Mouse (Mus musculus): ENCODE results near the gene Ptger1. TPM values are rescaled to one million over a fixed set of nuclear protein-coding genes. Genes with fewer than 3 reads are reported as not detected.
A peak's percentile ranks its signal among the peaks of the same experiment; 100 is the strongest.

The Ptger1 gene
- polyA plus RNA-seq, 1 experiment = 0.02 TPM

DNA sequence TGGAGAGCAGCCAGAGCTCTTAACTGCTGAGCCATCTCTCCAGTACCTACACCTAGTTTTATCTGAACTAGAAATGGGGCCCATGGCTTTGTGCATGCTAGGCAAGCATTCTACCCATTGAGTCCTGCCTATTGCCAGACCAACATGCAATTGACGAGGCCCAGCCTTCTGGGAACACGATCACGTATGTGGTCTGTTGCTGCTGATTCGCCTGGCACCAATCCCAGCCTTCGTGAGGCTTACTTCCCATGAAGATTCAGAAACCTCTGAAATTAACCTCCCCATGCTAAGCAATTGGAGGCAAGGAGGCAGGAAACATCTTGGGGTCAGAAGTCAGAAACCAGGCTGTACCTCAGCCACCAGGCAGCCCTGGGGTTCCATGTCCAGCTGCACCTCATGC lies 14.1 kb downstream of the Ptger1 start:
- Histone ChIP-seq H3K27me3 (ENCODE audit: control insufficient read depth) (no peaks in the 10 kb centered on the region), H3K4me1 (ENCODE audit: control insufficient read depth) (peaks cover 2% of the 10 kb centered on the region; the same call in 1 of the 2 replicates), H3K4me3 (replicated peaks) (no peak overlapping the region), H3K36me3 (ENCODE audit: control insufficient read depth) (peaks cover 66% of the 10 kb centered on the region), H3K9me3 (ENCODE audit: control insufficient read depth, low read length) (no peaks in the 10 kb centered on the region)
- no peak for TF ChIP-seq GATA1 (IDR thresholded peaks at IDR 0.05; ENCODE audit: low read length)
- no peak for TF ChIP-seq TAL1 (IDR thresholded peaks at IDR 0.05; ENCODE audit: low read length)

DNA sequence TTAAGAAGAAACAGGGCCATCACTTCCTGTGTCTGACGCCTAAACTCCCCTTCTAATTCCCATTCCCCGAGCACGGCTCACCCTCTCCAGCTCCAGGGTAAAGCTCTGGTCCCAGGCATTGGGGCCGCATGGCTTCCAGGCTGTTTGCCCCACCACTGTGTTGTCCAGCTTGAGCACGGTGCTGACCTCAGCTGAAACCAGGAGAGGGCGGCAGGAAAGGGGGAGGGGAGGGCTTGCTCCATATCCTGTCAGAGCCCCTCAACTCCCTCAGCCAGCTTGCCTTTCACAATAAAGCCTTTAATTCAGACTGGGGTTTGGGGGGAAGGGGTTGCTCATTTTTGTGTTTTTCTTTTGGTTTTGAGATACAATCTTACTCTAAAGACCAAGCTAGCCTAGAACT lies 14.6 kb downstream of the Ptger1 start:
- Histone ChIP-seq H3K27me3 (ENCODE audit: control insufficient read depth) (no peaks in the 10 kb centered on the region), H3K4me1 (ENCODE audit: control insufficient read depth) (peaks cover 2% of the 10 kb centered on the region; the same call in 1 of the 2 replicates), H3K4me3 (replicated peaks) (no peak overlapping the region), H3K36me3 (ENCODE audit: control insufficient read depth) (peaks cover 70% of the 10 kb centered on the region), H3K9me3 (ENCODE audit: control insufficient read depth, low read length) (no peaks in the 10 kb centered on the region)
- TF ChIP-seq TAL1 (IDR thresholded peaks at IDR 0.05; ENCODE audit: low read length) = no peak

GRCm38 (mm10) chr8:83684517-83684916 lies 18.0 kb downstream of the Ptger1 start:
- Histone ChIP-seq H3K27me3 (ENCODE audit: control insufficient read depth) (no peaks in the 10 kb centered on the region), H3K36me3 (ENCODE audit: control insufficient read depth) (peaks cover 58% of the 10 kb centered on the region), H3K4me1 (ENCODE audit: control insufficient read depth) (peaks cover 2% of the 10 kb centered on the region; the same call in 1 of the 2 replicates), H3K4me3 (replicated peaks) (no peak overlapping the region), H3K9me3 (ENCODE audit: control insufficient read depth, low read length) (no peaks in the 10 kb centered on the region)
- TF ChIP-seq TAL1 (IDR thresholded peaks at IDR 0.05; ENCODE audit: low read length) (no peak), GATA1 (IDR thresholded peaks at IDR 0.05; ENCODE audit: low read length) (no peak)

DNA sequence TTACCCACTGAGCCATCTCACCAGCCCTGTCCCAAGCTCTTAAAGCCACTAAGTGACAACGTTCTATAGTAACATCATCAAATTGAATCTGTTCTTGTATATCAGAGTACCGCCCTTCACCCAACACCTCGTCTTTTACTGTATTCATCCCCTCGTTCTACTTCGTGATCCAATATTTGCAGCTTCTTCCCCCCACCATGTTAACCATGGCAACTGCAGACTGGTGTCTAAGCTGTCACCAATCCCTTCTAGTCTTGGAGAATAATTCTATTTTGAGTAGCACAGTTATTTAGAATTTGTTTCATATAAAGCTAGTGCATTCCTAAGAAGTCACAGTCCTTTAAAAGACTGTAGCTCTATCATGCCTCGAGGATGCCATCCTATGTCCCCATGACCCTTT lies 22.8 kb downstream of the Ptger1 start:
- Histone ChIP-seq H3K9me3 (ENCODE audit: control insufficient read depth, low read length) (no peaks in the 10 kb centered on the region), H3K36me3 (ENCODE audit: control insufficient read depth) (peaks cover 53% of the 10 kb centered on the region)
- TF ChIP-seq GATA1 (IDR thresholded peaks at IDR 0.05; ENCODE audit: low read length) = no peak
- TF ChIP-seq TAL1 (IDR thresholded peaks at IDR 0.05; ENCODE audit: low read length) = no peak

DNA sequence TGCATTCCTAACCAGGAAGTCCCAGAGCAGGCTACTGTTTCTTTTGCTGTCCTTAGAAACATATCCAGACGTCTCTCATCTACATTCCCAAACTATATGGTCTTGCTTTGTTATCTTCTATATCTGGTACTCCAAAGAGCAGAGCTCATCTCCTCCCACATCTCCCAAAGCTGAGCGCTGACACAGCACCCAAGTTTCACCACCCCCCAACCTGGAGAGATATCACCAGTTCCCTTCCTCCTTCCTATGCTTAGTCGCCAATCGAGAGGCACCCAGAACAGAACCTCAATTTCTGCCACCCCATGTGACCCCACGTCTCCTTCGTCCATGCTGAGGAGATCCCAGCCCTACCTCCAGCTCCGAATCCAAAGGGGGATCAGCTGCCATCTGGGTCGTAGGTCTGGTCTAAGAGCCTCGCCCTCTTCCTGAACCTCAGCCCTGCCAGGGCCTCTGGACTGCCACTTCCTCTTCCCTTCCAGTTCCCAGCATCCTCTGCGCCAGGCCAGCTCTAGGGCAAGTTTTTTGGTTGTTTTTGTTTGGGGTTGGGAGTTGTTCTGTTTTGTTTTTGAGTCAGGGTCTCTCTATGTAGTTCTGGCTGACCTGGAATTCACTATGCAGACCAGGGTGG lies 27.2 kb downstream of the Ptger1 start:
- Histone ChIP-seq H3K27me3 (ENCODE audit: control insufficient read depth) (no peaks in the 10 kb centered on the region), H3K4me1 (ENCODE audit: control insufficient read depth) (peaks cover 43% of the 10 kb centered on the region), H3K36me3 (ENCODE audit: control insufficient read depth) (peaks cover 28% of the 10 kb centered on the region), H3K9me3 (ENCODE audit: control insufficient read depth, low read length) (no peaks in the 10 kb centered on the region), H3K4me3 (replicated peaks) (no peak overlapping the region)
- TF ChIP-seq TAL1 (IDR thresholded peaks at IDR 0.05; ENCODE audit: low read length) (no peak), GATA1 (IDR thresholded peaks at IDR 0.05; ENCODE audit: low read length) (no peak)

More for the DNA sequence above, 22.8 kb downstream of the Ptger1 start:
- Histone ChIP-seq H3K27me3 (ENCODE audit: control insufficient read depth) (no peaks in the 10 kb centered on the region), H3K4me3 (replicated peaks) (no peak overlapping the region), H3K4me1 (ENCODE audit: control insufficient read depth) (peaks cover 9% of the 10 kb centered on the region)

GRCm38 (mm10) chr8:83694369-83695160 lies 28.1 kb downstream of the Ptger1 start:
- Histone ChIP-seq H3K4me3 (replicated peaks) (no peak overlapping the region), H3K27me3 (ENCODE audit: control insufficient read depth) (no peaks in the 10 kb centered on the region), H3K36me3 (ENCODE audit: control insufficient read depth) (peaks cover 26% of the 10 kb centered on the region), H3K9me3 (ENCODE audit: control insufficient read depth, low read length) (no peaks in the 10 kb centered on the region), H3K4me1 (ENCODE audit: control insufficient read depth) (peaks cover 51% of the 10 kb centered on the region)
- no peak for TF ChIP-seq GATA1 (IDR thresholded peaks at IDR 0.05; ENCODE audit: low read length)
- TF ChIP-seq TAL1 (IDR thresholded peaks at IDR 0.05; ENCODE audit: low read length) = no peak

- H3K4me3 ChIP-seq (replicated peaks) = no peak overlapping the region
- H3K4me1 ChIP-seq (ENCODE audit: control insufficient read depth) = peaks cover 52% of the 10 kb centered on the region
- no peaks in the 10 kb centered on the region for H3K27me3 ChIP-seq (ENCODE audit: control insufficient read depth)
- H3K9me3 ChIP-seq (ENCODE audit: control insufficient read depth, low read length) = no peaks in the 10 kb centered on the region
- TF ChIP-seq TAL1 (IDR thresholded peaks at IDR 0.05; ENCODE audit: low read length) = no peak
- no peak for TF ChIP-seq GATA1 (IDR thresholded peaks at IDR 0.05; ENCODE audit: low read length)
- H3K36me3 ChIP-seq (ENCODE audit: control insufficient read depth) = peaks cover 24% of the 10 kb centered on the region
Observed at GRCm38 (mm10) chr8:83695351-83696106, 29.1 kb downstream of the Ptger1 start.

DNA sequence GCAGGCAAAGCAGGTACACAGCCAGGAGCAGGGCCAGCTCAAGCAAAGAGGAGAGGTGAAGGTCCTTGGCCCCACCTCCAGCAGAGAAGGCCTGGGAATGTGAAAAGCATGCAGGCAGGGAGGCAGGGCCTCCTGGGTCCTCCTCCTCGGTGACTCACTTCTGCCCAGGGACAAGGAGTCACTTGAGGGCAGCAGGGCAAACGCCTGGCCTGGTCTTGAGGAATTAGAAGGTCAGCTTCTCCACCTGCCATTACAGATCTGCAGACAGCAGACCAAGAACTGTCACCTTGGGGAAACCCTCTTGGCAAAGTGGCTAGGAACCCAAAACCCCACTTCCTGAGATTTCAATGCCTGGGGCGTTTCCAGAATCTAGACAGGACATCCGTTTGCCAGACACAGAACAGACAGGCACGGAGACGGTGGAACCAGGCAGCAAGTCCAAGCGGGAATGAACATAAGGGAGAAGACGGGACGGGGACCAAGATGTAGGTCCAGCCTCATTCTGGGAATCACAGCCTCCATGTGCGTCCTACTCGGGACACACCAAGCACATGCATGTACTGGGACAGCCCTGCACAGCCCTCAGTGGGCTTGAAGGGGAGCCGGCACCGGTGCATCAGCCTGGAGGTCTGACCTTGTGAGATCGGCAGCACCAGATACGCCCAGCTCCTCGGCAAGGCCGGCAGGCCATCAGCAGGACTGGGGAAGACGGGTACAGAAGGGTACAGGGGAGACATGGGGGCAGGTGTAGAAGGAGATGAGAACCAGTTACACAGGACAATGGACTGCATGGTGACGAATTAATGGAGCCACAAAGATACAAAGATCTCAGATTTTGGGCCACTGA lies 31.1 kb downstream of the Ptger1 start:
- no peak for TF ChIP-seq TAL1 (IDR thresholded peaks at IDR 0.05; ENCODE audit: low read length)
- no peak for TF ChIP-seq GATA1 (IDR thresholded peaks at IDR 0.05; ENCODE audit: low read length)
- Histone ChIP-seq H3K9me3 (ENCODE audit: control insufficient read depth, low read length) (no peaks in the 10 kb centered on the region; the same call in 1 of the 2 replicates), H3K4me1 (ENCODE audit: control insufficient read depth) (peaks cover 52% of the 10 kb centered on the region), H3K4me3 (replicated peaks) (peak overlapping the region; percentile 83), H3K36me3 (ENCODE audit: control insufficient read depth) (peaks cover 3% of the 10 kb centered on the region), H3K27me3 (ENCODE audit: control insufficient read depth) (no peaks in the 10 kb centered on the region)
